Mouse (Mus musculus): ENCODE results near the gene Nhej1. TPM values are rescaled to one million over a fixed set of nuclear protein-coding genes. Genes with fewer than 3 reads are reported as not detected.

Gene Nhej1
- total and polyA plus RNA-seq, 3 experiments = 1.7 to 5.2 TPM; not detected in 1

DNA sequence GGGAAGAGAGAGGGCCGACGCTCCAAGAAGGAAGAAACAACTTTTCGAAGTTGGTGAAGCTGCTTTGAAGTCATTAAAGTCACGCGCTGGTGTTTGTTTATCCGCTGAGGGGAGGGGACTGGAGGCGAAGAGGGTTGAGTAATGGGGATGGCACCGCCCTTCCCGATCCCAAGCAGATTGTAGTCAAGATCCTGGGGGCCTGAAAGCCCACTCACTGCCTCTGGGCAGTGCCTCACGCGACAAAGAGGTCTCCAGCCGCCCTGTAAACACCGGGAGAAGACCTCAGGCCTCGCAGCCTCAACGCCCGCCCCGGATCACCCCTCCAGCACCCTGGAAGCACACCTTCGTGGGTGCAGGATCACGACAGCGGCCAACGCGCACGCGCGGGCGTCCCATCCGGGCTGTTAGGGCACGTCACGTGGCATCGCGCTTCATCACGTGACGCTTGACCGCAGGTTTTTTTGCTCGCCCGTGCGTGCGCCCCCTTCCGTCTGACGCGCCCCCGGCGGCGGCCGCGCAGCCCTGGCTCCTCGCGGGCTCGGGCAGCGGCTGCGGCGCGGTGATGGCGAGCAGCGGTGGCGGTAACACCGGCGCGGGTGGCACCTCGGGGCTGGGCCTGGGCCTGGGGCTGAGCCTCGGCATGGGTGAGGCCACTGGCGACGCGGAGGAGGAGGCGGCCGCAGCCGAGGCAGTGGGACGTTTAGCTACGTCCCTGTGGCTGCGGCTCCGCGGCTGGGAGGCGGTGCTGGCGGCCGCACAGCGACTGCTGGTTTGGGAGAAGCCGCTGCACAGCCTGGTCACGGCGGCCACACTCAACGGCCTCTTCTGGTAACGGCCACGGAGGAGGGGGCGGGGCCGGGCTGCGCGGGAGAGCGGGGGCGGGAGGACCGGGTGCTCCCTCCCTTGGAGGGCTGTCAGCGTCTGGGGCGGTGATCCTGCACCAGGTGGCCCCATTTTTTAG lies 17.6 kb upstream of the Nhej1 start, which contains the start of the genes Cnppd1 and Retreg2 (continued):
- TF ChIP-seq CTCF (IDR thresholded peaks at IDR 0.05 in 2 of 3, conservative IDR thresholded peaks at IDR 0.05 in 1 of 3; ENCODE audit: control insufficient read depth in 1 of 3, insufficient read depth in 1 of 3, low read depth in 2 of 3, low read length in 3 of 3, poor library complexity in 1 of 3, severe bottlenecking in 1 of 3) = peak in 2 of 3 experiments; percentile 64 to 79; a peak in 5 of 6 replicates
- TF ChIP-seq ZMIZ1 (IDR thresholded peaks at IDR 0.05; ENCODE audit: low read depth, low read length) = peak; percentile 39
- TF ChIP-seq MYB (IDR thresholded peaks at IDR 0.05; ENCODE audit: low read depth, low read length) = no peak
- no peak for TF ChIP-seq E2F4 (IDR thresholded peaks at IDR 0.05; ENCODE audit: borderline replicate concordance, low read depth, low read length)
- no peak for TF ChIP-seq ZKSCAN1 (IDR thresholded peaks at IDR 0.05; ENCODE audit: low read depth, low read length)

DNA sequence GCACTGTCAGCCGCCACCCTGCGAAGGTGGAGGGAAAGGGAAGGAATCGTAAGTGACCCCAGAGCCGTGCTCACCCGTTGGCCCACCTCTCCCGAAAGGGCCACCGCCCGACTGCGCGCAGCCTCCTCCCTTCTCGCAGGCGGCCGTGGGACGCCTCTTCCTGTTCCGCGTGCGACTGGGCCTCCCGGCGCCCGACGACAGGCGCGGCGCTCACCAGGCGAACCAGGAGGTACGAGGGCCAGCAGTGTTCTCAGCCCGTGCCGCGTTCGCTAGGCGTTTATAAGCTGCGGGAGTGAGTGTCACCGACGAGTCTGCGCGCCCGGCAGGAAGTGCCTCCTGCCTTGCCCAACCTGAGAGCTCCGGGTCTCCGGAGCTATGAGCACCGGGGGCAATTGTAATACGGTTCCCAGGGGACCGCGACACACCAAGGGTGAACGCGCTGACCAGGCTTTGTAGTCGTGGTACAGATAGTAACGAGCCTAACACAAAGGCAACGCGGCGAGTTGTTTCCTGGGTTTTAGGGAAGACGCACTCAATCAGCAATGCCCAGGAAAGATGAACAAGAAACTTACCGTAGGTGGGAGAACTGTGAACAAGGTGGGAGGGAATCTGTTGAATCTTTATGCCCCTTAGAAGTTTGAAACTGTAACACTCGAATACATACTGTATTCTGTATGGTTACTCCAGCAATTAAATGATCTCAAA lies 16.6 kb upstream of the Nhej1 start:
- Histone ChIP-seq H3K27me3 (ENCODE audit: control insufficient read depth in 1 of 2, insufficient read depth in 2 of 2, low read length in 2 of 2) (no peaks in the 10 kb centered on the region), H3K9me3 (replicated peaks; ENCODE audit: insufficient read depth, low read length) (no peaks in the 10 kb centered on the region), H3K27ac (ENCODE audit: control insufficient read depth, low read depth, low read length) (peak overlapping the region; percentile 91), H3K4me1 (ENCODE audit: control insufficient read depth in 1 of 2, insufficient read depth in 2 of 2, low read length in 2 of 2) (peaks cover 11 to 28% of the 10 kb centered on the region in 2 experiments), H3K36me3 (ENCODE audit: control insufficient read depth in 1 of 2, insufficient read depth in 2 of 2, low read length in 2 of 2) (peaks cover 4 to 27% of the 10 kb centered on the region in 2 experiments; a peak in 3 of 4 replicates), H3K9ac (ENCODE audit: control insufficient read depth, low read depth, low read length, poor library complexity, severe bottlenecking) (peak overlapping the region; percentile 93), H3K4me3 (ENCODE audit: control insufficient read depth in 1 of 2, insufficient read depth in 1 of 2, low read depth in 2 of 2, low read length in 2 of 2) (peak overlapping the region; percentile 88 to 94), H3K79me2 (ENCODE audit: control insufficient read depth, insufficient read depth, low read length, poor library complexity) (peaks cover 38% of the 10 kb centered on the region)
- peak; percentile 80 for DNase-seq (ENCODE audit: low read depth, low spot score)
- TF ChIP-seq CTCF (IDR thresholded peaks at IDR 0.05 in 2 of 3, conservative IDR thresholded peaks at IDR 0.05 in 1 of 3; ENCODE audit: control insufficient read depth in 1 of 3, insufficient read depth in 1 of 3, low read depth in 2 of 3, low read length in 3 of 3, poor library complexity in 1 of 3, severe bottlenecking in 1 of 3) = no peak
- no peak for TF ChIP-seq USF2 (IDR thresholded peaks at IDR 0.05; ENCODE audit: borderline replicate concordance in 1 of 2, insufficient read depth in 1 of 2, low read depth in 1 of 2, low read length in 2 of 2)
- no peak for TF ChIP-seq MEF2A (IDR thresholded peaks at IDR 0.05; ENCODE audit: extremely low read depth, insufficient replicate concordance, low read depth, low read length, poor library complexity, severe bottlenecking)
- no peak for TF ChIP-seq RCOR1 (IDR thresholded peaks at IDR 0.05; ENCODE audit: low read depth, low read length)
- TF ChIP-seq EP300 (IDR thresholded peaks at IDR 0.05; ENCODE audit: low read depth in 1 of 2, low read length in 2 of 2) = no peak
- no peak for TF ChIP-seq ZNF384 (IDR thresholded peaks at IDR 0.05; ENCODE audit: low read depth, low read length)
- TF ChIP-seq ZC3H11A (IDR thresholded peaks at IDR 0.05; ENCODE audit: low read depth, low read length) = no peak
- TF ChIP-seq POLR2AphosphoS5 (IDR thresholded peaks at IDR 0.05; ENCODE audit: borderline replicate concordance, low read depth, low read length) = peak; percentile 81; the same call in 1 of the 2 replicates
- TF ChIP-seq NRF1 (IDR thresholded peaks at IDR 0.05; ENCODE audit: insufficient read depth, low read depth, low read length, poor library complexity, severe bottlenecking) = peak; percentile 45; the same call in 1 of the 2 replicates
- no peak for TF ChIP-seq CHD1 (IDR thresholded peaks at IDR 0.05; ENCODE audit: low read depth, low read length)
- peak; percentile 57; the same call in 1 of the 2 replicates for TF ChIP-seq HCFC1 (IDR thresholded peaks at IDR 0.05; ENCODE audit: low read depth, low read length)
- TF ChIP-seq TCF12 (IDR thresholded peaks at IDR 0.05; ENCODE audit: low read depth, low read length) = no peak; the same call in 1 of the 2 replicates
- no peak for TF ChIP-seq E2F4 (IDR thresholded peaks at IDR 0.05; ENCODE audit: borderline replicate concordance, low read depth, low read length)
- TF ChIP-seq USF1 (IDR thresholded peaks at IDR 0.05; ENCODE audit: low read depth, low read length) = peak; percentile 34
- TF ChIP-seq TBP (IDR thresholded peaks at IDR 0.05; ENCODE audit: low read depth, low read length) = 0 out of 2 replicates have a peak, but pooled peaks have one; percentile 1
- peak; percentile 44; the same call in 1 of the 2 replicates for TF ChIP-seq SIN3A (IDR thresholded peaks at IDR 0.05; ENCODE audit: low read length)
- no peak; the same call in 1 of the 2 replicates for TF ChIP-seq ETS1 (IDR thresholded peaks at IDR 0.05; ENCODE audit: low read depth, low read length)
- TF ChIP-seq CHD2 (IDR thresholded peaks at IDR 0.05; ENCODE audit: low read length) = no peak
- no peak for TF ChIP-seq TAL1 (IDR thresholded peaks at IDR 0.05; ENCODE audit: low read length)
- TF ChIP-seq ELF1 (IDR thresholded peaks at IDR 0.05; ENCODE audit: low read depth, low read length) = peak; percentile 69
- TF ChIP-seq ZKSCAN1 (IDR thresholded peaks at IDR 0.05; ENCODE audit: low read depth, low read length) = no peak
- no peak for TF ChIP-seq RAD21 (IDR thresholded peaks at IDR 0.05; ENCODE audit: low read depth, low read length)
- no peak for TF ChIP-seq POLR2AphosphoS2 (IDR thresholded peaks at IDR 0.05; ENCODE audit: low read length)
- 0 out of 2 replicates have a peak, but pooled peaks have one; percentile 24 for TF ChIP-seq BHLHE40 (IDR thresholded peaks at IDR 0.05; ENCODE audit: borderline replicate concordance, low read depth, low read length)
- no peak for TF ChIP-seq MAZ (IDR thresholded peaks at IDR 0.05; ENCODE audit: low read depth, low read length)
- TF ChIP-seq KAT2A (conservative IDR thresholded peaks at IDR 0.05; ENCODE audit: low read depth, low read length) = no peak; the same call in 1 of the 2 replicates
- TF ChIP-seq ZMIZ1 (IDR thresholded peaks at IDR 0.05; ENCODE audit: low read depth, low read length) = no peak
